Mouse (Mus musculus) heart, postnatal 0 days (tissue): ENCODE data around the gene Cep85l. TPM values are rescaled to one million over a fixed set of nuclear protein-coding genes. Genes with fewer than 3 reads are reported as not detected.
A peak's percentile ranks its signal among the peaks of the same experiment; 100 is the strongest.

Experiments
- ATAC-seq: fragments of 200-750 bp; cut with Nextera tagmentation; 2 replicates; pipeline ENCODE4 v1.8.0; 2017; ENCODE audit warnings: low read depth, moderate number of reproducible peaks, moderate library complexity; ENCODE audit not compliant: insufficient read depth
- DNase-seq: peaks from one replicate; pipeline ENCODE4 v3.0.0-alpha.2; 2016; ENCODE audit warnings: low spot score
- H3K27ac ChIP-seq: fragments of 300-500 bp; sonication (generic); 2 replicates; pipeline ENCODE4 v1.5.1; 2014; ENCODE audit warnings: low read depth, mild to moderate bottlenecking
- H3K27me3 ChIP-seq: fragments of 300-500 bp; sonication (generic); 2 replicates; pipeline ENCODE4 v1.6.1; 2014; ENCODE audit warnings: low read length, mixed read lengths; ENCODE audit not compliant: control insufficient read depth, insufficient read depth
- H3K36me3 ChIP-seq: fragments of 300-500 bp; sonication (generic); replicated peaks from 2 replicates; pipeline ENCODE4 v1.6.1; 2014; ENCODE audit warnings: low read length, mixed read lengths; ENCODE audit not compliant: control insufficient read depth, insufficient read depth
- H3K4me1 ChIP-seq: fragments of 300-500 bp; sonication (generic); 2 replicates; pipeline ENCODE4 v1.6.1; 2014; ENCODE audit warnings: antibody characterized with exemption; ENCODE audit not compliant: control insufficient read depth, insufficient read depth
- H3K4me2 ChIP-seq: fragments of 300-500 bp; sonication (generic); 2 replicates; pipeline ENCODE4 v1.6.1; 2014; ENCODE audit warnings: low read depth, mild to moderate bottlenecking, low read length, moderate library complexity
- H3K4me3 ChIP-seq: fragments of 300-500 bp; sonication (generic); 2 replicates; pipeline ENCODE4 v1.5.1; 2014; ENCODE audit warnings: low read depth, low read length
- H3K9ac ChIP-seq: fragments of 300-500 bp; sonication (generic); replicated peaks from 2 replicates; pipeline ENCODE4 v1.6.1; 2014; ENCODE audit warnings: low read depth, low read length, mixed read lengths
- H3K9me3 ChIP-seq: fragments of 300-500 bp; sonication (generic); replicated peaks from 2 replicates; pipeline ENCODE4 v1.6.1; 2016; ENCODE audit warnings: low read length; ENCODE audit not compliant: control insufficient read depth
- CTCF ChIP-seq: IDR thresholded peaks from 2 replicates; pipeline ENCODE4 v1.5.1; 2016; ENCODE audit warnings: antibody characterized with exemption, control low read depth, low read depth
- EP300 ChIP-seq: IDR thresholded peaks from 2 replicates; pipeline ENCODE4 v1.6.1; 2016; ENCODE audit warnings: antibody characterized with exemption, low read depth
- WGBS: fragments of 180-500 bp; shearing (Covaris S2); extraction: QIAGEN DNeasy Blood & Tissue Kit; methylation state at CpG from one replicate; pipeline ENCODE4 v1.1.7; 2014; 5-methylcytosine and 5-hydroxymethylcytosine counted together
- polyA plus RNA-seq: library from polyadenylated mRNA; unstranded; fragments of >200 nt; fragmentation: Nextera tagmentation; extraction: Ambion mirVana; gene quantifications from 2 replicates; pipeline ENCODE4 v1.2.1, GENCODE M21; 2015
- total RNA-seq: library from RNA; depleted of rRNA; stranded (reverse); fragments of >200 nt; gene quantifications from 2 replicates; pipeline ENCODE4 v1.2.3, GENCODE M21; 2014; ENCODE audit warnings: low replicate concordance

Gene Cep85l
- total and polyA plus RNA-seq, 2 experiments from 2014 or later, result 4.1 to 17.6 TPM

GRCm38 (mm10) chr10:53397846-53398539 lies 18.2 kb upstream of the Cep85l start:
- TF ChIP-seq EP300 (no peak), CTCF (no peak)
- Histone ChIP-seq H3K27ac (peak overlapping the region; percentile 86), H3K9ac (0 out of 2 replicates have a peak overlapping the region, but pooled peaks have one; percentile 35), H3K4me1 (peaks cover 7% of the 10 kb centered on the region; the same call in 1 of the 2 replicates), H3K4me2 (peak overlapping the region; percentile 49), H3K36me3 (no peaks in the 10 kb centered on the region), H3K9me3 (0 out of 2 replicates have a peak, but pooled peaks cover 3% of the 10 kb centered on the region), H3K4me3 (peak overlapping the region; percentile 27), H3K27me3 (no peaks in the 10 kb centered on the region)
- WGBS, result 48% methylated on average over 10 of the region's 10 CpGs
- no peak for DNase-seq
- peak; percentile 42; the same call in 1 of the 2 replicates for ATAC-seq

- Histone ChIP-seq H3K9ac (no peak overlapping the region), H3K4me3 (no peak overlapping the region), H3K27ac (no peak overlapping the region), H3K9me3 (no peaks in the 10 kb centered on the region), H3K36me3 (no peaks in the 10 kb centered on the region), H3K27me3 (no peaks in the 10 kb centered on the region), H3K4me1 (peaks cover 7% of the 10 kb centered on the region; the same call in 1 of the 2 replicates), H3K4me2 (no peak overlapping the region)
- WGBS, result 70% methylated on average over 9 of the region's 9 CpGs
- DNase-seq (no peak), ATAC-seq (no peak)
- TF ChIP-seq EP300, result no peak
- TF ChIP-seq CTCF, result no peak
These were observed 15.3 kb upstream of the Cep85l start for GRCm38 (mm10) chr10:53394923-53395629.

- Histone ChIP-seq H3K4me1 (peaks cover 5% of the 10 kb centered on the region; the same call in 1 of the 2 replicates), H3K27me3 (no peaks in the 10 kb centered on the region), H3K9me3 (no peaks in the 10 kb centered on the region), H3K36me3 (no peaks in the 10 kb centered on the region), H3K9ac (no peak overlapping the region), H3K27ac (0 out of 2 replicates have a peak overlapping the region, but pooled peaks have one; percentile 13), H3K4me2 (no peak overlapping the region), H3K4me3 (no peak overlapping the region)
- ATAC-seq (no peak; the same call in 1 of the 2 replicates), DNase-seq (no peak)
- WGBS, result 61% methylated on average over 6 of the region's 6 CpGs
- TF ChIP-seq CTCF, result no peak
- TF ChIP-seq EP300, result no peak
These were observed 8.6 kb upstream of the Cep85l start for GRCm38 (mm10) chr10:53388227-53388920.

GRCm38 (mm10) chr10:53385438-53385837 lies 5.7 kb upstream of the Cep85l start:
- no peak overlapping the region for H3K9ac ChIP-seq
- TF ChIP-seq CTCF (no peak), EP300 (no peak)
- no peaks in the 10 kb centered on the region for H3K9me3 ChIP-seq
- H3K4me1 ChIP-seq, result peaks cover 5% of the 10 kb centered on the region; the same call in 1 of the 2 replicates
- H3K4me2 ChIP-seq, result no peak overlapping the region
- WGBS, result 72% methylated on average over 5 of the region's 5 CpGs
- ATAC-seq, result no peak
- no peak for DNase-seq
- no peaks in the 10 kb centered on the region for H3K36me3 ChIP-seq
- no peak overlapping the region for H3K27ac ChIP-seq
- H3K27me3 ChIP-seq, result no peaks in the 10 kb centered on the region
- H3K4me3 ChIP-seq, result no peak overlapping the region

GRCm38 (mm10) chr10:53384896-53385295 lies 5.1 kb upstream of the Cep85l start:
- no peak overlapping the region for H3K27ac ChIP-seq
- 90% methylated on average over 1 of the region's 1 CpGs for WGBS
- ATAC-seq, result no peak
- H3K4me3 ChIP-seq, result no peak overlapping the region
- no peak for DNase-seq
- no peak overlapping the region for H3K4me2 ChIP-seq
- TF ChIP-seq CTCF (no peak), EP300 (no peak)
- no peak overlapping the region for H3K9ac ChIP-seq
- no peaks in the 10 kb centered on the region for H3K36me3 ChIP-seq
- no peaks in the 10 kb centered on the region for H3K27me3 ChIP-seq
- peaks cover 11% of the 10 kb centered on the region for H3K4me1 ChIP-seq
- H3K9me3 ChIP-seq, result no peaks in the 10 kb centered on the region
